Comparison of ENCODE assay signal across 8 mouse cellular contexts in genomic region chr5:52116404-52116803, GRCm38 (mm10).
DNase-seq lines count a peak whose midpoint lies in the region; ATAC-seq and TF ChIP-seq lines count a peak whose summit lies in the region.

No protein-coding gene starts in this region.

- no peak for ATAC-seq in hindbrain, embryonic 16.5 days
- 0 out of 2 replicates have a peak, but pooled peaks have one; percentile 1 for ATAC-seq in midbrain, embryonic 14.5 days (ENCODE audit: low FRiP score, low TSS enrichment)

- no peak for TF ChIP-seq CTCF in gastrocnemius, adult 2 months (IDR thresholded peaks at IDR 0.05)
- no peak for TF ChIP-seq CTCF in testis, adult 2 months (IDR thresholded peaks at IDR 0.05; ENCODE audit: control insufficient read depth, insufficient read depth, insufficient replicate concordance, low read depth, low read length)

- 3% methylated on average over 17 of the region's 17 CpGs for WGBS in hindbrain, embryonic 16.5 days
- WGBS in midbrain, embryonic 14.5 days, result 1% methylated on average over 17 of the region's 17 CpGs

- no peaks in the 10 kb centered on the region for H3K36me3 ChIP-seq in testis, adult 2 months (ENCODE audit: control insufficient read depth, insufficient read depth, low read length)
- H3K36me3 ChIP-seq in hindbrain, embryonic 16.5 days (ENCODE audit: control insufficient read depth, insufficient read depth, low read length), result no peaks in the 10 kb centered on the region
- H3K36me3 ChIP-seq in midbrain, embryonic 14.5 days (ENCODE audit: control insufficient read depth, insufficient read depth, low read length), result no peaks in the 10 kb centered on the region

- no peaks in the 10 kb centered on the region for H3K9me3 ChIP-seq in hindbrain, embryonic 16.5 days (ENCODE audit: control insufficient read depth, low read length)
- no peaks in the 10 kb centered on the region for H3K9me3 ChIP-seq in midbrain, embryonic 14.5 days (ENCODE audit: control insufficient read depth, low read length)

- TF ChIP-seq POLR2A in testis, adult 2 months (IDR thresholded peaks at IDR 0.05; ENCODE audit: control insufficient read depth, low read depth, low read length), result no peak

- intact Hi-C loops in gastrocnemius, adult 2 months (cut with DNase I), result loop anchor here (5.0 kb wide), 1 partner anchor 126 kb away; no protein-coding TSS in a partner anchor

- peak overlapping the region; percentile 100 for H3K4me2 ChIP-seq in hindbrain, embryonic 16.5 days (ENCODE audit: low read length)
- H3K4me2 ChIP-seq in midbrain, embryonic 14.5 days (ENCODE audit: low read length), result peak overlapping the region; percentile 100

- peaks cover 19% of the 10 kb centered on the region for H3K4me1 ChIP-seq in testis, adult 2 months (ENCODE audit: control insufficient read depth, insufficient read depth, low read length)
- peaks cover 17% of the 10 kb centered on the region for H3K4me1 ChIP-seq in hindbrain, embryonic 16.5 days (ENCODE audit: control insufficient read depth, insufficient read depth, low read depth, low read length)
- H3K4me1 ChIP-seq in midbrain, embryonic 14.5 days (ENCODE audit: control insufficient read depth, insufficient read depth, low read length), result peaks cover 18% of the 10 kb centered on the region

- H3K9ac ChIP-seq in hindbrain, embryonic 16.5 days (ENCODE audit: low read depth, low read length), result peak overlapping the region; percentile 78
- peak overlapping the region; percentile 65; the same call in 1 of the 2 replicates for H3K9ac ChIP-seq in midbrain, embryonic 14.5 days (replicated peaks; ENCODE audit: low read length)

- peak overlapping the region; percentile 87 for H3K4me3 ChIP-seq in gastrocnemius, adult 2 months
- peak overlapping the region; percentile 63 for H3K4me3 ChIP-seq in testis, adult 2 months (ENCODE audit: control insufficient read depth, low read depth, low read length)
- H3K4me3 ChIP-seq in hindbrain, embryonic 16.5 days (ENCODE audit: low read length), result peak overlapping the region; percentile 78
- H3K4me3 ChIP-seq in midbrain, embryonic 14.5 days (replicated peaks; ENCODE audit: low read depth, low read length), result peak overlapping the region; percentile 63

- peaks cover 5% of the 10 kb centered on the region; the same call in 1 of the 2 replicates for H3K27me3 ChIP-seq in testis, adult 2 months (ENCODE audit: control insufficient read depth, insufficient read depth, low read length)
- H3K27me3 ChIP-seq in hindbrain, embryonic 16.5 days (replicated peaks; ENCODE audit: control insufficient read depth, insufficient read depth, low read length), result peaks cover 2% of the 10 kb centered on the region; the same call in 1 of the 2 replicates
- peaks cover 29% of the 10 kb centered on the region for H3K27me3 ChIP-seq in midbrain, embryonic 14.5 days (ENCODE audit: control insufficient read depth, insufficient read depth, low read length)

- no peak overlapping the region for H3K27ac ChIP-seq in gastrocnemius, adult 2 months
- no peak overlapping the region; the same call in 1 of the 2 replicates for H3K27ac ChIP-seq in testis, adult 2 months (ENCODE audit: control insufficient read depth, insufficient read depth, low read depth, low read length)
- peak overlapping the region; percentile 89 for H3K27ac ChIP-seq in hindbrain, embryonic 16.5 days (ENCODE audit: low read depth, low read length)
- H3K27ac ChIP-seq in midbrain, embryonic 14.5 days (replicated peaks; ENCODE audit: low read depth, low read length), result peak overlapping the region; percentile 77

- DNase-seq in gastrocnemius, adult 2 months, result no peak
- DNase-seq in gastrocnemius, postnatal 25 days, result no peak
- no peak for DNase-seq in testis, postnatal 14 days (ENCODE audit: low spot score)
- peak; percentile 70 for DNase-seq in midbrain, embryonic 14.5 days
- DNase-seq in spleen, adult 18-20 months, result no peak
- DNase-seq in adrenal gland, postnatal 36 days, result no peak

Comparison
In these comparisons a context has a peak if more than half of its experiments do, and no peak if none do; other contexts are left out.
1. H3K27ac ChIP-seq: peak in hindbrain, embryonic 16.5 days (single experiment) and midbrain, embryonic 14.5 days (single experiment); none in gastrocnemius, adult 2 months (single experiment) and testis, adult 2 months (single experiment).
2. Peak in every context shown above with its lines, with median percentiles within 50 percentile points of each other: H3K4me3 ChIP-seq.